Mouse (Mus musculus): ENCODE data around the gene Pgr. TPM values are rescaled to one million over a fixed set of nuclear protein-coding genes. Genes with fewer than 3 reads are reported as not detected.

Pgr gene
- total and polyA plus RNA-seq, 2 experiments from 2014 or later: 0.04 TPM; not detected in 1

GRCm38 (mm10) chr9:9001170-9001569, 101.5 kb downstream of the Pgr start:
- no peaks in the 10 kb centered on the region for H3K9me3 ChIP-seq (replicated peaks; ENCODE audit: control insufficient read depth, low read length)
- TF ChIP-seq EP300 (IDR thresholded peaks at IDR 0.05; ENCODE audit: low read depth) (no peak), CTCF (IDR thresholded peaks at IDR 0.05; ENCODE audit: low read depth) (peak; percentile 11; the same call in 1 of the 2 replicates)
- H3K27me3 ChIP-seq (ENCODE audit: control insufficient read depth, insufficient read depth, low read length): no peaks in the 10 kb centered on the region
- H3K4me1 ChIP-seq (ENCODE audit: control insufficient read depth, insufficient read depth): no peaks in the 10 kb centered on the region
- no peak overlapping the region for H3K9ac ChIP-seq (replicated peaks; ENCODE audit: low read depth, low read length)
- ATAC-seq (ENCODE audit: insufficient read depth, low read depth): no peak
- H3K36me3 ChIP-seq (replicated peaks; ENCODE audit: control insufficient read depth, insufficient read depth, low read length): 0 out of 2 replicates have a peak, but pooled peaks cover 7% of the 10 kb centered on the region
- no peak overlapping the region for H3K4me3 ChIP-seq (ENCODE audit: low read depth, low read length)
- no peak for DNase-seq (ENCODE audit: low spot score)
- H3K27ac ChIP-seq (ENCODE audit: low read depth): no peak overlapping the region
- H3K4me2 ChIP-seq (ENCODE audit: low read depth, low read length): no peak overlapping the region

GRCm38 (mm10) chr9:9015108-9015507, 115.5 kb downstream of the Pgr start:
- Histone ChIP-seq H3K4me3 (ENCODE audit: low read depth, low read length) (no peak overlapping the region), H3K4me1 (ENCODE audit: control insufficient read depth, insufficient read depth) (no peaks in the 10 kb centered on the region), H3K4me2 (ENCODE audit: low read depth, low read length) (no peak overlapping the region), H3K36me3 (replicated peaks; ENCODE audit: control insufficient read depth, insufficient read depth, low read length) (peaks cover 5% of the 10 kb centered on the region; the same call in 1 of the 2 replicates), H3K9me3 (replicated peaks; ENCODE audit: control insufficient read depth, low read length) (no peaks in the 10 kb centered on the region), H3K27ac (ENCODE audit: low read depth) (no peak overlapping the region), H3K9ac (replicated peaks; ENCODE audit: low read depth, low read length) (no peak overlapping the region), H3K27me3 (ENCODE audit: control insufficient read depth, insufficient read depth, low read length) (no peaks in the 10 kb centered on the region)
- ATAC-seq (ENCODE audit: insufficient read depth, low read depth) (no peak), DNase-seq (ENCODE audit: low spot score) (no peak)
- TF ChIP-seq EP300 (IDR thresholded peaks at IDR 0.05; ENCODE audit: low read depth) (no peak), CTCF (IDR thresholded peaks at IDR 0.05; ENCODE audit: low read depth) (no peak)
- 90% methylated on average over 2 of the region's 2 CpGs for WGBS

Other genes starting within 250 kb of the Pgr start
- gene Gm16485, start 72.0 kb downstream of the Pgr start, total RNA-seq (2014; rRNA removed; ENCODE audit: low replicate concordance): 0.15 TPM in 1 of 2 replicates, not detected in the other
- not detected in 2 replicates for gene Gm16485, start 72.0 kb downstream of the Pgr start, polyA plus RNA-seq (2015; fragmentation: Nextera tagmentation; extraction: Ambion mirVana)

Data from heart, postnatal 0 days (tissue).